Mouse (Mus musculus) B cell, adult 2 months (primary cell): Measurements from ENCODE around the gene Eif4e.

Experiments used
- DNase-seq, 2 experiments: peaks; one replicate each; pipeline ENCODE4 v3.0.0; 2022

Gene Eif4e

GRCm38 (mm10) chr3:138526073-138526915, at the start of gene Eif4e:
Gene Eif4e, plus strand, starts transcription at chr3:138526179.
- peak; percentile 50 for DNase-seq

GRCm38 (mm10) chr3:138479489-138479888, 46.5 kb upstream of the Eif4e start:
- no peak for DNase-seq

- DNase-seq = no peak
Measured at GRCm38 (mm10) chr3:138481526-138482284, 44.3 kb upstream of the Eif4e start.

GRCm38 (mm10) chr3:138483240-138483639, 42.7 kb upstream of the Eif4e start:
- no peak for DNase-seq

GRCm38 (mm10) chr3:138488584-138489326, 37.2 kb upstream of the Eif4e start:
- DNase-seq = peak in 1 of 2 experiments; percentile 37

- peak; percentile 99 for DNase-seq
Measured at GRCm38 (mm10) chr3:138489327-138490033, 36.5 kb upstream of the Eif4e start, which contains the start of gene Metap1. Gene Metap1, minus strand, starts transcription at chr3:138489515.

- peak in 1 of 2 experiments; percentile 33 for DNase-seq
Measured at GRCm38 (mm10) chr3:138490034-138490337, 36.0 kb upstream of the Eif4e start.

GRCm38 (mm10) chr3:138493668-138494067, 32.3 kb upstream of the Eif4e start:
- DNase-seq = no peak

- no peak for DNase-seq
Measured at GRCm38 (mm10) chr3:138494565-138494964, 31.4 kb upstream of the Eif4e start.

- no peak for DNase-seq
Measured at GRCm38 (mm10) chr3:138495166-138496145, 30.5 kb upstream of the Eif4e start.

- no peak for DNase-seq
Measured at GRCm38 (mm10) chr3:138498731-138499130, 27.2 kb upstream of the Eif4e start.

GRCm38 (mm10) chr3:138499854-138500740, 25.9 kb upstream of the Eif4e start:
- DNase-seq = no peak

GRCm38 (mm10) chr3:138503754-138504153, 22.2 kb upstream of the Eif4e start:
- DNase-seq = no peak

- no peak for DNase-seq
Measured at GRCm38 (mm10) chr3:138506749-138507148, 19.2 kb upstream of the Eif4e start.

- no peak for DNase-seq
Measured at GRCm38 (mm10) chr3:138509581-138509980, 16.4 kb upstream of the Eif4e start.

GRCm38 (mm10) chr3:138510471-138510870, 15.5 kb upstream of the Eif4e start:
- no peak for DNase-seq

GRCm38 (mm10) chr3:138513243-138513642, 12.7 kb upstream of the Eif4e start:
- DNase-seq = no peak

- no peak for DNase-seq
Measured at GRCm38 (mm10) chr3:138514749-138515148, 11.2 kb upstream of the Eif4e start.

GRCm38 (mm10) chr3:138515656-138516370, 10.2 kb upstream of the Eif4e start:
- no peak for DNase-seq

GRCm38 (mm10) chr3:138517881-138518280, 8.1 kb upstream of the Eif4e start:
- peak; percentile 55 to 61 for DNase-seq
